ENCODE assay signal across 11 mouse cellular contexts in genomic region chr3:123204658-123205057, GRCm38 (mm10). TPM values are rescaled to one million over a fixed set of nuclear protein-coding genes. Genes with fewer than 3 reads are reported as not detected.
DNase-seq lines count a peak whose midpoint lies in the region; ATAC-seq and TF ChIP-seq lines count a peak whose summit lies in the region.
"Had no signal": no experiment of that assay in that cellular context is flagged by ENCODE, and none has a peak within 500 bp of the region (broad histone marks: within the 10 kb centered on the region; RNA-seq: fewer than 3 reads in every experiment).

No protein-coding gene starts in this region.

- peaks cover 6% of the 10 kb centered on the region for H3K4me1 ChIP-seq in embryonic facial prominence, embryonic 10.5 days
- no peaks in the 10 kb centered on the region; the same call in 1 of the 2 replicates for H3K4me1 ChIP-seq in intestine, embryonic 15.5 days (replicated peaks)
- H3K4me1 ChIP-seq in thymus, adult 2 months (replicated peaks; ENCODE audit: control insufficient read depth, insufficient read depth, low read length) = no peaks in the 10 kb centered on the region
- H3K4me1 ChIP-seq: forebrain, embryonic 13.5 days; hindbrain, embryonic 10.5 days had no signal

- ATAC-seq in intestine, embryonic 15.5 days = peak; percentile 86
- ATAC-seq: forebrain, embryonic 13.5 days had no signal

- no peak overlapping the region for H3K4me2 ChIP-seq in intestine, embryonic 15.5 days (replicated peaks)
- H3K4me2 ChIP-seq: forebrain, embryonic 13.5 days had no signal

- no peak overlapping the region for H3K9ac ChIP-seq in intestine, embryonic 15.5 days
- H3K9ac ChIP-seq: forebrain, embryonic 13.5 days had no signal

- no peaks in the 10 kb centered on the region for H3K9me3 ChIP-seq in embryonic facial prominence, embryonic 10.5 days
- H3K9me3 ChIP-seq in intestine, embryonic 15.5 days = no peaks in the 10 kb centered on the region
- H3K9me3 ChIP-seq: forebrain, embryonic 13.5 days; hindbrain, embryonic 10.5 days had no signal

- 64% methylated on average over 4 of the region's 4 CpGs for WGBS in embryonic facial prominence, embryonic 10.5 days
- WGBS in intestine, embryonic 15.5 days = 11% methylated on average over 4 of the region's 4 CpGs
- 86% methylated on average over 4 of the region's 4 CpGs for WGBS in thymus, adult 2 months

- intact Hi-C loops in heart, postnatal 25 days (cut with DNase I) = no loop called here

- no peaks in the 10 kb centered on the region for H3K27me3 ChIP-seq in embryonic facial prominence, embryonic 10.5 days (replicated peaks; ENCODE audit: low read depth, poor library complexity, severe bottlenecking)
- no peaks in the 10 kb centered on the region for H3K27me3 ChIP-seq in intestine, embryonic 15.5 days (replicated peaks)
- H3K27me3 ChIP-seq in thymus, adult 2 months (ENCODE audit: control insufficient read depth, insufficient read depth, low read length) = no peaks in the 10 kb centered on the region
- H3K27me3 ChIP-seq: forebrain, embryonic 13.5 days had no signal

- DNase-seq in heart, adult 8-10 months (ENCODE audit: low spot score) = peak; percentile 50
- no peak for DNase-seq in heart, postnatal 25 days (ENCODE audit: low spot score)
- peak; percentile 34 for DNase-seq in 3134 (ENCODE audit: extremely low read depth, insufficient read length, low spot score)
- DNase-seq in embryonic facial prominence, embryonic 10.5 days (ENCODE audit: low spot score) = no peak
- no peak for DNase-seq in left cerebral cortex, adult 8-10 months (ENCODE audit: low spot score in 2 of 2)
- DNase-seq in thymus, adult 2 months = no peak
- no peak for DNase-seq in thymus, adult 18-20 months
- DNase-seq: cerebellum, postnatal 36 days had no signal

- no peak overlapping the region for H3K4me3 ChIP-seq in embryonic facial prominence, embryonic 10.5 days
- H3K4me3 ChIP-seq in intestine, embryonic 15.5 days (replicated peaks) = no peak overlapping the region
- no peak overlapping the region for H3K4me3 ChIP-seq in thymus, adult 2 months (ENCODE audit: control insufficient read depth, insufficient read depth, low read length)
- H3K4me3 ChIP-seq: forebrain, embryonic 13.5 days; hindbrain, embryonic 10.5 days had no signal

- TF ChIP-seq POLR2A in thymus, adult 2 months (IDR thresholded peaks at IDR 0.05; ENCODE audit: control insufficient read depth, extremely low read depth, insufficient read depth, low read length, poor library complexity) = no peak

- no peak for TF ChIP-seq CTCF in thymus, adult 2 months (IDR thresholded peaks at IDR 0.05; ENCODE audit: borderline replicate concordance, control insufficient read depth, extremely low read depth, insufficient read depth, low read length, poor library complexity)

- H3K27ac ChIP-seq in embryonic facial prominence, embryonic 10.5 days (replicated peaks) = 0 out of 2 replicates have a peak overlapping the region, but pooled peaks have one; percentile 40
- H3K27ac ChIP-seq in intestine, embryonic 15.5 days = peak overlapping the region; percentile 79
- no peak overlapping the region for H3K27ac ChIP-seq in thymus, adult 2 months (ENCODE audit: control insufficient read depth, insufficient read depth, low read length)
- H3K27ac ChIP-seq: forebrain, embryonic 13.5 days; hindbrain, embryonic 10.5 days had no signal

- H3K36me3 ChIP-seq in embryonic facial prominence, embryonic 10.5 days (replicated peaks) = no peaks in the 10 kb centered on the region
- no peaks in the 10 kb centered on the region for H3K36me3 ChIP-seq in intestine, embryonic 15.5 days
- no peaks in the 10 kb centered on the region for H3K36me3 ChIP-seq in thymus, adult 2 months (ENCODE audit: control insufficient read depth, insufficient read depth, low read length)
- H3K36me3 ChIP-seq: hindbrain, embryonic 10.5 days had no signal

RNA-seq across cellular contexts. Expression of gene Synpo2, which starts 31.3 kb away (rescaled TPM):
- total RNA-seq in heart, adult 8-10 months (2022) = 100 to 1,000 TPM in 2 of 4 experiments, 10 to 100 TPM in 2; 91.9 to 102 (median 100) TPM
- total RNA-seq in heart, postnatal 25 days (2021) = 10 to 100 TPM; 75.9 to 80.6 TPM
- 4.9 TPM in 2 replicates for polyA plus RNA-seq in embryonic facial prominence, embryonic 10.5 days (2016; fragmentation: Nextera tagmentation; extraction: Ambion mirVana)
- polyA plus RNA-seq in intestine, embryonic 15.5 days (2015; fragmentation: Nextera tagmentation; extraction: Ambion mirVana) = 31.2 and 36.8 TPM in 2 replicates
- total RNA-seq in left cerebral cortex, adult 8-10 months (2022) = 1 to 10 TPM; 4.2 to 8.1 (median 4.5) TPM
- polyA plus RNA-seq in thymus, adult 2 months (2012; rRNA removed) = 6.7 and 8.7 TPM in 2 replicates

Comparison
In these comparisons a context has a peak if more than half of its experiments do, and no peak if none do; other contexts are left out.
1. DNase-seq: peak in heart, adult 8-10 months (single experiment) and 3134 (single experiment); none in heart, postnatal 25 days (single experiment), embryonic facial prominence, embryonic 10.5 days (single experiment), left cerebral cortex, adult 8-10 months (0 of 2), thymus, adult 2 months (single experiment) and thymus, adult 18-20 months (0 of 2).
2. RNA of gene Synpo2, which starts 31.3 kb away (total RNA-seq): 91.9 to 102 TPM in heart, adult 8-10 months and 75.9 to 80.6 TPM in heart, postnatal 25 days; 4.2 to 8.1 TPM in left cerebral cortex, adult 8-10 months; every median in the first group is over 4 times any median in the second.